Mouse (Mus musculus) limb, embryonic 14.5 days (tissue): ENCODE results near the gene Fam114a2. TPM values are rescaled to one million over a fixed set of nuclear protein-coding genes. Genes with fewer than 3 reads are reported as not detected.

ENCODE experiments used
- ATAC-seq: fragments of 200-750 bp; cut with Nextera tagmentation; 2 replicates; pipeline ENCODE4 v1.8.0; 2017; ENCODE audit warnings: low read depth, moderate number of reproducible peaks, moderate TSS enrichment; ENCODE audit not compliant: low FRiP score
- DNase-seq: peaks from one replicate; pipeline ENCODE4 v3.0.0-alpha.2; 2015; ENCODE audit warnings: low spot score
- H3K27ac ChIP-seq: fragments of 300-500 bp; sonication (generic); replicated peaks from 2 replicates; pipeline ENCODE4 v1.5.1; 2014; ENCODE audit warnings: low read depth, mild to moderate bottlenecking, low read length, moderate library complexity, mixed read lengths
- H3K27me3 ChIP-seq: fragments of 300-500 bp; sonication (generic); 2 replicates; pipeline ENCODE4 v1.6.1; 2014; ENCODE audit warnings: low read length, mixed read lengths; ENCODE audit not compliant: control insufficient read depth, insufficient read depth
- H3K36me3 ChIP-seq: fragments of 300-500 bp; sonication (generic); 2 replicates; pipeline ENCODE4 v1.6.1; 2014; ENCODE audit warnings: mild to moderate bottlenecking, low read length, moderate library complexity, mixed read lengths; ENCODE audit not compliant: control insufficient read depth, insufficient read depth
- H3K4me1 ChIP-seq: fragments of 300-500 bp; sonication (generic); 2 replicates; pipeline ENCODE4 v1.6.1; 2014; ENCODE audit warnings: antibody characterized with exemption, low read length, mixed read lengths; ENCODE audit not compliant: control insufficient read depth, insufficient read depth
- H3K4me2 ChIP-seq: fragments of 300-500 bp; sonication (generic); replicated peaks from 2 replicates; pipeline ENCODE4 v1.6.1; 2014; ENCODE audit warnings: low read depth, mild to moderate bottlenecking, low read length, moderate library complexity; ENCODE audit not compliant: severe bottlenecking
- H3K4me3 ChIP-seq: fragments of 300-500 bp; sonication (generic); replicated peaks from 2 replicates; pipeline ENCODE4 v1.5.1; 2014; ENCODE audit warnings: low read length
- H3K9ac ChIP-seq: fragments of 300-500 bp; sonication (generic); 2 replicates; pipeline ENCODE4 v1.6.1; 2014; ENCODE audit warnings: mild to moderate bottlenecking, low read depth, low read length, moderate library complexity; ENCODE audit not compliant: severe bottlenecking
- H3K9me3 ChIP-seq: fragments of 300-500 bp; sonication (generic); 2 replicates; pipeline ENCODE4 v1.6.1; 2016; ENCODE audit warnings: low read length; ENCODE audit not compliant: control insufficient read depth
- POLR2A ChIP-seq: fragments of 200-500 bp; IDR thresholded peaks from 2 replicates; pipeline ENCODE4 v1.8.0; 2012; ENCODE audit warnings: inconsistent platforms, mild to moderate bottlenecking, moderate library complexity, borderline replicate concordance; ENCODE audit not compliant: insufficient read depth, insufficient read length; ENCODE audit errors: extremely low read depth
- WGBS: fragments of 180-500 bp; shearing (Covaris S2); extraction: QIAGEN DNeasy Blood & Tissue Kit; methylation state at CpG from one replicate; pipeline ENCODE4 v1.1.7; 2014; 5-methylcytosine and 5-hydroxymethylcytosine counted together
- polyA plus RNA-seq, 2 experiments: library from polyadenylated mRNA; depleted of rRNA in 1 of 2; stranded (reverse) in 1 of 2; unstranded in 1 of 2; fragments of >200 nt; fragmentation: Nextera tagmentation in 1 of 2; extraction: Ambion mirVana in 1 of 2; gene quantifications; 2 replicates each; pipeline versions ENCODE4 v1.2.1 to v1.2.3; 2012 to 2014

The Fam114a2 gene
- polyA plus RNA-seq, 2 experiments, result 50.7 to 57.3 TPM

DNA sequence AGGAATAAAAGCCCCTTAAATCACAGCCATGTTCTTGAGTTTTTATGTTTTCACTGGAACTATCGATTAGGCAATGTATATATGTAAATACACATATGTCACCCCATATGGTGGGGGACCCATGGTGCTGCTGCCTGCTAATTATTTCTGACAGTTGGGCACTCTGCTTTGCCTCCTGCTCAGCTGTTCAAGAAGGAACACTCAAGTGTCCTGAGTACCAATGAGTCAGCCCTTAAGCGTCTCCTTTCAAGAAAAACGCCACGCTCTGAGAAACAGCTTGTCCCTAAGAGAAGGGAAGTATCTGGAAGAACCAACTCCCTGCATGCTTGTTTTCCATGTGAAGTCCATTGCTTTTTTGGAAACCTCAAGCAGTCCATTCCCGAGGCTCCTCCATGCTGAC, 17.5 kb upstream of the Fam114a2 start:
- Histone ChIP-seq H3K4me1 (no peaks in the 10 kb centered on the region), H3K27ac (no peak overlapping the region), H3K4me2 (no peak overlapping the region), H3K27me3 (no peaks in the 10 kb centered on the region), H3K9me3 (no peaks in the 10 kb centered on the region), H3K9ac (no peak overlapping the region), H3K36me3 (peaks cover 21% of the 10 kb centered on the region), H3K4me3 (no peak overlapping the region)
- WGBS, result 95% methylated on average over 5 of the region's 5 CpGs
- ATAC-seq, result no peak
- TF ChIP-seq POLR2A, result no peak
- no peak for DNase-seq

DNA sequence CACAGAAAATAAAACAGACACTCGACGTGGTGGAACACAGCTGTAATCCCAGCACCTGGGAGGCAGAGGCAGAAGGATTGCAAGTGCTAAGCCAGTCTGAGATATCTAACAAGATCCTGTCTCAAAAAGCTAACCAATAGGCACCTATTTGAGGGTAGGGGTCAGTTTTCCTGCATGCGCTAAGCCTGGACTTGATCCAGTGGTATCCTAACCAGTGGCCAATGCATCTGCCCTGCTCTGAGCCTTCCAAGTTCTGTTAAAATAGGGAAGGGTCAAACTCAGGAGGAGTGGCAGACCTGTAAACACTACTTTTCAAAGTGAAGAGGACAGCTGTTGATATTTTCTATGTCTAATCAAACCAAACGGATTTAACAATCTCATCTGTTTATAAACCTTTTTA, 13.9 kb upstream of the Fam114a2 start:
- DNase-seq (no peak), ATAC-seq (no peak)
- no peak overlapping the region for H3K4me3 ChIP-seq
- peaks cover 49% of the 10 kb centered on the region for H3K36me3 ChIP-seq
- H3K4me1 ChIP-seq, result no peaks in the 10 kb centered on the region
- no peak overlapping the region for H3K27ac ChIP-seq
- no peak overlapping the region for H3K4me2 ChIP-seq
- H3K27me3 ChIP-seq, result no peaks in the 10 kb centered on the region
- 90% methylated on average over 4 of the region's 4 CpGs for WGBS
- H3K9ac ChIP-seq, result no peak overlapping the region
- H3K9me3 ChIP-seq, result no peaks in the 10 kb centered on the region
- no peak for TF ChIP-seq POLR2A

DNA sequence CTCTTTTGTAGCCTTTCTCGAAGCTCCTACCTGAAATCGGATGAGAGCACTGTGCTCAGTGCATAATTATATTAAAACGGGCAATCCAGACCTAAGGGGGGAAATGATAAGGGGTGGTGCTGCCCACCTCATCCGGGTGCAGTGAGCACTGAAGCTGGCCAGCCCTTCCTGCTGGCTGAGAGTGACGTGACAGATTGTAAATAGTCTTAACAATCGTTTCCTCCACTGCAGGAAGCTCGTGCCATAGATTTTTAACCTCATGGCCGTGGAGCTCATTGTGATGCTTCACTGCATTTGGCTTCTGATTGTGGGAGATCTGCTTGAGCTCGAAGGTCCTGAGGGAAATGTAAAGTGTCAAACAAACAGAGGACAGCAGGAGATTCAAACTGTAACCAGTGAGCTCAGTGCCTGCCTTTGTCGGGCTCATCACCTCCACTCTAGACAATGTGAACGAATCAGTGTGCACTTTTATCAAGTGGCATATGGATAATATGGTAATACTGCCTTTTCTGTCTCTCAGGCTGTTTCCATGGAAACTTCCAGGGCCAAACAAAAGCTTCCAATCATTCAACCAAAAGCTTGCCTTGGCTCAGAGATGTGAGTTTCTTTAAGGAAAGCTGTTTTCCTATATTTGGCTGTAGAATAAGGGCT, 13.0 kb upstream of the Fam114a2 start:
- WGBS, result 70% methylated on average over 11 of the region's 11 CpGs

DNA sequence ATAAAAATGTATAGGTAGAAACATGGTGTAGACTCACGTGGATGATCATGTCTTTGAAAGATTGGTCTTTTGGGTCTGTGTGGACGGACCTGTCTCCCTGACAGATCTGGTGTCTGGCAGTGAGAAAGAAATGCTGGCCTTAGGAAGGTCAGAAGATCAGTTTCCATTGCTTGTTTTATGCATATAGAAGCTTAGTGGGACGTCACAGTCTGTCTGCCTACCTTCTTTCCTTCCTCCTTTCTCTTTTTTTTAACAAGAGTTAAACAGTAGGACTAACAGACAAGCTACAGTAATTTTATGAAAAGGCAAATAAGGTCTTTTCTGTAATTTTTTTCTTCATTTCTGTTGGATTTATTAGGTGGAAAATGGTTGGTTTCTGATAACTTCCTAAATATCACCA, 10.7 kb upstream of the Fam114a2 start:
- Histone ChIP-seq H3K4me1 (no peaks in the 10 kb centered on the region), H3K27me3 (no peaks in the 10 kb centered on the region), H3K4me2 (no peak overlapping the region), H3K4me3 (no peak overlapping the region), H3K36me3 (peaks cover 49% of the 10 kb centered on the region), H3K9ac (no peak overlapping the region), H3K27ac (no peak overlapping the region), H3K9me3 (no peaks in the 10 kb centered on the region)
- ATAC-seq (no peak), DNase-seq (no peak)
- TF ChIP-seq POLR2A, result no peak
- WGBS, result 83% methylated on average over 3 of the region's 3 CpGs

More for the DNA sequence above, 13.0 kb upstream of the Fam114a2 start:
- Histone ChIP-seq H3K27ac (no peak overlapping the region), H3K4me1 (no peaks in the 10 kb centered on the region), H3K9me3 (no peaks in the 10 kb centered on the region), H3K27me3 (no peaks in the 10 kb centered on the region), H3K4me3 (no peak overlapping the region), H3K9ac (no peak overlapping the region), H3K4me2 (no peak overlapping the region), H3K36me3 (peaks cover 49% of the 10 kb centered on the region)
- DNase-seq (no peak), ATAC-seq (no peak)
- TF ChIP-seq POLR2A, result no peak

DNA sequence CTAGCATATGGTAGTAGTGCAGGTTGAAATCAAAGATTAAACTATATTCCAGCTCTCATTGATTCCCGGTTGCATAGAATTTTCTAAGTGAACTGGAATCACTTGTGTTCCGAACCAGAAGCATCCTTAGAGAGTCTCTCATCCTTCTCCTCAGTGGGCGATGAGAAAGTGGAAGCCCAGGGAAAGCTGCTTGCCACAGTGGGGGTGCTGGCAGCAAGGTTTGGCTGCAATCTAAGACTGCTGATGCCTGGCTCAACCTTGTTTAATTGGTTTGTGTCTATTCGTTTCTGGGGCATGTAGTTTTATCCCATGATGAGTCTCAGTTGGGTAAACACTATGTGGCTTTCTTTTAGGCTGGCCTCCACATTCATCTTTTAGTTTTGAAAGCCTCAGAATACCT, 9.1 kb upstream of the Fam114a2 start:
- no peak overlapping the region for H3K9ac ChIP-seq
- no peaks in the 10 kb centered on the region for H3K4me1 ChIP-seq
- WGBS, result 72% methylated on average over 4 of the region's 4 CpGs
- DNase-seq (no peak), ATAC-seq (no peak)
- no peak overlapping the region for H3K4me2 ChIP-seq
- H3K4me3 ChIP-seq, result no peak overlapping the region
- H3K9me3 ChIP-seq, result no peaks in the 10 kb centered on the region
- peaks cover 43% of the 10 kb centered on the region for H3K36me3 ChIP-seq
- no peak for TF ChIP-seq POLR2A
- H3K27me3 ChIP-seq, result no peaks in the 10 kb centered on the region
- no peak overlapping the region for H3K27ac ChIP-seq
